Mouse (Mus musculus) liver, embryonic 14.5 days (tissue): ENCODE data around the gene Mmp17. TPM values are rescaled to one million over a fixed set of nuclear protein-coding genes. Genes with fewer than 3 reads are reported as not detected.
"Not testable (repeated sequence)": the region's sequence is repeated elsewhere in the genome, so short reads cannot be mapped to it uniquely, and the experiment has no call there.

ENCODE experiments used
- ATAC-seq: fragments of 200-750 bp; cut with Nextera tagmentation; 2 replicates; pipeline ENCODE4 v1.8.0; 2017; ENCODE audit warnings: moderate number of reproducible peaks, mild to moderate bottlenecking, moderate library complexity; ENCODE audit not compliant: insufficient read depth
- DNase-seq, 3 experiments: peaks; one replicate each; pipeline ENCODE4 v3.0.0-alpha.2; 2012 to 2013; ENCODE audit warnings: low read depth in 3 of 3, low spot score in 3 of 3
- H3K27ac ChIP-seq: fragments of 300-500 bp; sonication (generic); 2 replicates; pipeline ENCODE4 v1.5.1; 2014; ENCODE audit warnings: moderate library complexity, mild to moderate bottlenecking, control low read depth, inconsistent platforms
- H3K27me3 ChIP-seq: fragments of 300-500 bp; sonication (generic); 2 replicates; pipeline ENCODE4 v1.6.1; 2014; ENCODE audit warnings: mild to moderate bottlenecking, low read length, moderate library complexity; ENCODE audit not compliant: control insufficient read depth, insufficient read depth
- H3K36me3 ChIP-seq: fragments of 300-500 bp; sonication (generic); replicated peaks from 2 replicates; pipeline ENCODE4 v1.6.1; 2014; ENCODE audit warnings: low read depth; ENCODE audit not compliant: control insufficient read depth, insufficient read depth
- H3K4me1 ChIP-seq, 2 experiments: fragments of 200-500 bp in 1 of 2; fragments of 300-500 bp in 1 of 2; sonication (generic) in 1 of 2; replicated peaks; 2 replicates each; pipeline ENCODE4 v1.6.1; 2012 to 2014; ENCODE audit warnings: antibody characterized with exemption in 1 of 2, inconsistent platforms in 1 of 2, low read length in 1 of 2; ENCODE audit not compliant: control insufficient read depth in 2 of 2, insufficient read depth in 2 of 2
- H3K4me2 ChIP-seq: fragments of 300-500 bp; sonication (generic); 2 replicates; pipeline ENCODE4 v1.6.1; 2014; ENCODE audit warnings: low read depth, mild to moderate bottlenecking, control low read depth, moderate library complexity
- H3K4me3 ChIP-seq, 2 experiments: fragments of 200-500 bp in 1 of 2; fragments of 300-500 bp in 1 of 2; sonication (generic) in 1 of 2; 2 replicates each; pipeline ENCODE4 v1.5.1; 2012 to 2014; ENCODE audit warnings: low read depth in 2 of 2, low read length in 2 of 2, mild to moderate bottlenecking in 2 of 2, control low read depth in 1 of 2, inconsistent platforms in 1 of 2, moderate library complexity in 1 of 2; ENCODE audit not compliant: insufficient read depth in 1 of 2
- H3K9ac ChIP-seq: fragments of 300-500 bp; sonication (generic); replicated peaks from 2 replicates; pipeline ENCODE4 v1.6.1; 2014; ENCODE audit warnings: mild to moderate bottlenecking, control low read depth, moderate library complexity
- H3K9me3 ChIP-seq: fragments of 300-500 bp; sonication (generic); 2 replicates; pipeline ENCODE4 v1.6.1; 2016; ENCODE audit warnings: low read length, mixed read lengths; ENCODE audit not compliant: control insufficient read depth
- CTCF ChIP-seq: IDR thresholded peaks from 2 replicates; pipeline ENCODE4 v1.5.1; 2016; ENCODE audit warnings: antibody characterized with exemption, low read depth, control low read depth
- EP300 ChIP-seq: IDR thresholded peaks from 2 replicates; pipeline ENCODE4 v1.6.1; 2016; ENCODE audit warnings: antibody characterized with exemption, low read depth
- WGBS: fragments of 180-500 bp; shearing (Covaris S2); extraction: QIAGEN DNeasy Blood & Tissue Kit; methylation state at CpG from one replicate; pipeline ENCODE4 v1.1.7; 2014; ENCODE audit not compliant: insufficient replicate concordance; 5-methylcytosine and 5-hydroxymethylcytosine counted together
- polyA plus RNA-seq, 2 experiments: library from polyadenylated mRNA; depleted of rRNA in 1 of 2; stranded (reverse) in 1 of 2; unstranded in 1 of 2; fragments of >200 nt; fragmentation: Nextera tagmentation in 1 of 2; extraction: Ambion mirVana in 1 of 2; gene quantifications; 2 replicates each; pipeline versions ENCODE4 v1.2.1 to v1.2.3; 2012 to 2014

Gene Mmp17
- polyA plus RNA-seq, 2 experiments, result 0.18 to 0.20 TPM

DNA sequence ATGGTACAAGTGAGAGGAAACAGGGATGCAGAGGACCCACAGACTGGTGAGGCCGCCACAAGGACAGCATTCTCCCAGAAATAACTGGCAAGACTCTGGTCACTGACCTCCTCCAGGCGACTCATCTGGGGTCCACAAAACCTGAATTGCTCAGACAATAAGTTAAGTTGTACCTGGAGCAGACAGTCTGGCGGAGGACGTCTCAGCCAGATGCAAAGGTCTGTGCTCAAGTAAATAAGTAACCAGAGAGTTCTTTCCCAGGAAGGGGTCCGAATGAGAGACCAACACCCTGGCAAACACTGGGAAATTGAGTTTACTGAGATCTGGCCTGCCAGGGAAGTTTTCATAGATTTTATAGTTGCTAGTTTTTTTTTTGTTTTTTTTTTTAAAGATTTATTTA is 37.4 kb downstream of the Mmp17 start:
- H3K36me3 ChIP-seq, result no peaks in the 10 kb centered on the region
- H3K4me1 ChIP-seq, result peaks cover 0 to 3% of the 10 kb centered on the region in 2 experiments; a peak in 1 of 4 replicates
- ATAC-seq (no peak), DNase-seq (no peak)
- WGBS, result 48% methylated on average over 5 of the region's 5 CpGs
- no peak overlapping the region for H3K27ac ChIP-seq
- H3K4me2 ChIP-seq, result no peak overlapping the region
- TF ChIP-seq CTCF (no peak), EP300 (no peak)
- no peak overlapping the region for H3K9ac ChIP-seq
- H3K27me3 ChIP-seq, result no peaks in the 10 kb centered on the region
- no peaks in the 10 kb centered on the region for H3K9me3 ChIP-seq
- no peak overlapping the region for H3K4me3 ChIP-seq

DNA sequence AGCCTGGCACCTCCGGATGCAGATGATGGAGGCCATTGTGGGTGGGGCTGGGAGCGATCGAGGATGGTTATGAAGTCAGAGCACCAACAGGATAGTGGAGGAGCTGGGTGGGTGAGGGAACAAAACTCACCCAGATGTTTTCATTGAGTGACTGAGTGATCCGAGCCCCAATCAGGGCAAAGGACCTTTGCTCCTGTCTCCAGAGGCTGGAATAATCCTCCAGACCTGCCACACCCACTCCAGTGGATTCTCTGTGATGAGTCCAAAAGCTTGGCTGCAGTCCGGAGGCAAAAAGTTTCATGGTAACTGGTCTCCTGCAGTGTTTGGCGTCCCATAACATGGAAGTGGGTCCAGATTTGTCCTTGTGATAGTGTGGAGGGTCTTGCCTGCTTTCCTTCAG is 42.1 kb downstream of the Mmp17 start:
- Histone ChIP-seq H3K4me1 (no peaks in the 10 kb centered on the region), H3K9ac (no peak overlapping the region), H3K4me2 (no peak overlapping the region), H3K9me3 (no peaks in the 10 kb centered on the region), H3K36me3 (no peaks in the 10 kb centered on the region), H3K27me3 (no peaks in the 10 kb centered on the region), H3K4me3 (no peak overlapping the region), H3K27ac (no peak overlapping the region)
- no peak for ATAC-seq
- TF ChIP-seq EP300 (no peak), CTCF (no peak)
- no peak for DNase-seq
- WGBS, result 59% methylated on average over 6 of the region's 6 CpGs

DNA sequence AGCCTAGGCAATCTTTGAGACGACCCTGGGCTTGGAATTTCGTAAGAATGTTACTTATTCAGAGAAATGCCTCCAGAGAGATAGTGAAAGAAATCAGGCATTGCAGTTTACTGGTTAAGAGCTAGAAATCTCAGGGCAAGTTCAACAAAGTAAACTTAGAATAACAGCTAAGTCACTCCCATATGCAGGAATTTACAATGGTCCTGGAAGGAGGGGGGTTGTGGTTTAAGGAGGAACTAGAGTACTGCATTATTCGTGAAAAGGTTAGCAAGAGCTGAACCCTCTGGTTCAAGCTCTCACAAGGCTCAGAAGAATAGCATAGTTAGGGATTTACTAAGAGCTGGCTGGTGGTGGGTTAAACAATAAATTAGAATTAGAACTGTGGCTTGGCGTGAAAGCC is 42.6 kb downstream of the Mmp17 start:
- not testable (repeated sequence) for H3K4me2 ChIP-seq, H3K4me1 ChIP-seq, H3K36me3 ChIP-seq, H3K27ac ChIP-seq, ATAC-seq, H3K9ac ChIP-seq, DNase-seq, H3K27me3 ChIP-seq, H3K4me3 ChIP-seq, H3K9me3 ChIP-seq
- WGBS, result 55% methylated on average over 4 of the region's 4 CpGs

DNA sequence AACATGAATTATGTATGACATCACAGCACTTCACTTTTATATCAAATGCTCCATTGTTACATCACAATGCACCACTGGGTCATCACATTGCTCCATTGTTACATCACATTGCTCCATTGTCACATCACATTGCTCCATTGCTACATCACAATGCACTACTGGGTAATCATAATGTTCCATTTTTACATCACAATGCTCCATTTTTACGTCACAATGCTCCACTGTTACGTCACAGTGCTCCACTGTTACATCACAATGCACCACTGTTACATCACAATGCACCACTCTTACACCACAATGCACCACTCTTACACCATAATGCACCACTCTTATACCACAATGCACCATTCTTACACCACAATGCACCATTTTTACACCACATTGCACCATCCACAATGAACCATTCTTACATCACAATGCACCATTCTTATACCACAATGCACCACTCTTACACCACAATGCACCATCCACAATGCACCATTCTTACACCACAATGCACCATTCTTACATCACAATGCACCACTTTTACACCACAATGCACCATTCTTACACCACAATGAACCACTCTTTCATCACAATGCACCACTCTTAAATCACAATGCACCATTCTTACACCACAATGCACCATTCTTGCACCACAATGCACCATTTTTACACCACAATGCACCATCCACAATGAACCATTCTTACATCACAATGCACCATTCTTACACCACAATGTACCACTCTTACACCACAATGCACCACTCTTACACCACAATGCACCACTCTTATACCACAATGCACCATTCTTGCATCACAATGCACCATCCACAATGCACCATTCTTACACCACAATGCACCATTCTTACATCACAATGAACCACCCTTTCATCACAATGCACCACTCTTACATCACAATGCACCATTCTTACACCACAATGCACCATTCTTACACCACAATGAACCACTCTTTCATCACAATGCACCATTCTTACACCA is 48.6 kb downstream of the Mmp17 start:
- H3K9ac ChIP-seq, H3K4me1 ChIP-seq, H3K27ac ChIP-seq, H3K4me3 ChIP-seq, H3K4me2 ChIP-seq, ATAC-seq, H3K36me3 ChIP-seq, DNase-seq, H3K27me3 ChIP-seq, H3K9me3 ChIP-seq: not testable (repeated sequence)
- WGBS, result 60% methylated on average over 2 of the region's 2 CpGs

DNA sequence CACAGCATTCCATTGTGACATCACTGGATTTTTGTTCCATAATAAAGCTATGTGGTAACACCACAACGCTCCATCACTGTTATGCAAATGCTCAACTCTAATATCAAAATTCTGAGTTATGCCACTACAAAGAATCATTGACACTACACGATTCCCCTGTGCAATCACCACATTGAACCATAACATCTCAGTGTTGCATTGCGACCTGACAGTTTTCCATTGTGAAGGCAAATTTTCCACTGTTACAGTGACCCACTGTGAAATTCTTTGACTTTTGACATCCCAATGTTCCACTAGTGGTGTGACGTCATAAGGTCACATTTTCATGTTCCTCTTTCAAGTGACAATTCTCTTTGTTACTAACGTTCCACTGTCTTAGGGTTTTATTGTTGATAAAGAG is 66.9 kb downstream of the Mmp17 start:
- no peak overlapping the region for H3K4me2 ChIP-seq
- no peaks in the 10 kb centered on the region for H3K4me1 ChIP-seq
- TF ChIP-seq EP300, result no peak
- TF ChIP-seq CTCF, result no peak
- no peaks in the 10 kb centered on the region for H3K36me3 ChIP-seq
- WGBS, result 69% methylated on average over 5 of the region's 5 CpGs
- no peaks in the 10 kb centered on the region for H3K9me3 ChIP-seq
- H3K27me3 ChIP-seq, result no peaks in the 10 kb centered on the region
- no peak for DNase-seq
- no peak overlapping the region for H3K27ac ChIP-seq
- no peak overlapping the region for H3K4me3 ChIP-seq
- no peak overlapping the region for H3K9ac ChIP-seq
- no peak for ATAC-seq
